Mouse (Mus musculus): ENCODE results near the gene Acvr1b.

Gene Acvr1b

GRCm38 (mm10) chr15:101230503-101230902 lies 56.6 kb downstream of the Acvr1b start:
- no peak for DNase-seq (ENCODE audit: low spot score in 2 of 2)

- DNase-seq (ENCODE audit: low spot score in 2 of 2), result peak; percentile 56 to 72
Measured at GRCm38 (mm10) chr15:101230995-101231647, 57.3 kb downstream of the Acvr1b start.

GRCm38 (mm10) chr15:101231648-101232180 lies 57.8 kb downstream of the Acvr1b start:
- DNase-seq (ENCODE audit: low spot score in 2 of 2), result no peak

GRCm38 (mm10) chr15:101232607-101233006 lies 58.7 kb downstream of the Acvr1b start:
- no peak for DNase-seq (ENCODE audit: low spot score in 2 of 2)

- no peak for DNase-seq (ENCODE audit: low spot score in 2 of 2)
Measured at GRCm38 (mm10) chr15:101233183-101233582, 59.3 kb downstream of the Acvr1b start.

- DNase-seq (ENCODE audit: low spot score in 2 of 2), result no peak
Measured at GRCm38 (mm10) chr15:101233641-101234275, 59.9 kb downstream of the Acvr1b start.

- DNase-seq (ENCODE audit: low spot score in 2 of 2), result no peak
Measured at GRCm38 (mm10) chr15:101234611-101235341, 60.9 kb downstream of the Acvr1b start.

- no peak for DNase-seq (ENCODE audit: low spot score in 2 of 2)
Measured at GRCm38 (mm10) chr15:101235342-101235698, 61.5 kb downstream of the Acvr1b start.

GRCm38 (mm10) chr15:101235728-101236327 lies 62.0 kb downstream of the Acvr1b start:
- no peak for DNase-seq (ENCODE audit: low spot score in 2 of 2)

GRCm38 (mm10) chr15:101236878-101237277 lies 63.0 kb downstream of the Acvr1b start:
- peak; percentile 59 to 75 for DNase-seq (ENCODE audit: low spot score in 2 of 2)

- peak in 1 of 2 experiments; percentile 52 for DNase-seq (ENCODE audit: low spot score in 2 of 2)
Measured at GRCm38 (mm10) chr15:101238885-101239511, 65.1 kb downstream of the Acvr1b start.

- no peak for DNase-seq (ENCODE audit: low spot score in 2 of 2)
Measured at GRCm38 (mm10) chr15:101239821-101240220, 66.0 kb downstream of the Acvr1b start.

GRCm38 (mm10) chr15:101240799-101241204 lies 66.9 kb downstream of the Acvr1b start:
- peak; percentile 81 to 87 for DNase-seq (ENCODE audit: low spot score in 2 of 2)

- DNase-seq (ENCODE audit: low spot score in 2 of 2), result no peak
Measured at GRCm38 (mm10) chr15:101241236-101241635, 67.4 kb downstream of the Acvr1b start.

GRCm38 (mm10) chr15:101241853-101242252 lies 68.0 kb downstream of the Acvr1b start:
- no peak for DNase-seq (ENCODE audit: low spot score in 2 of 2)

- no peak for DNase-seq (ENCODE audit: low spot score in 2 of 2)
Measured at GRCm38 (mm10) chr15:101242645-101243044, 68.8 kb downstream of the Acvr1b start.

GRCm38 (mm10) chr15:101244012-101244411 lies 70.1 kb downstream of the Acvr1b start:
- DNase-seq (ENCODE audit: low spot score in 2 of 2), result no peak

GRCm38 (mm10) chr15:101246231-101247154 lies 72.6 kb downstream of the Acvr1b start:
- DNase-seq (ENCODE audit: low spot score in 2 of 2), result peak; percentile 95 to 96

GRCm38 (mm10) chr15:101247155-101247498 lies 73.3 kb downstream of the Acvr1b start:
- DNase-seq (ENCODE audit: low spot score in 2 of 2), result no peak

- no peak for DNase-seq (ENCODE audit: low spot score in 2 of 2)
Measured at GRCm38 (mm10) chr15:101248029-101248710, 74.3 kb downstream of the Acvr1b start.

Data from natural killer cell, adult 2 months (primary cell).